Mouse (Mus musculus): ENCODE results near the gene Cenpt. TPM values are rescaled to one million over a fixed set of nuclear protein-coding genes. Genes with fewer than 3 reads are reported as not detected.

Cenpt gene
- polyA plus RNA-seq, 1 experiment from 2014 or later, result 42.8 TPM

DNA sequence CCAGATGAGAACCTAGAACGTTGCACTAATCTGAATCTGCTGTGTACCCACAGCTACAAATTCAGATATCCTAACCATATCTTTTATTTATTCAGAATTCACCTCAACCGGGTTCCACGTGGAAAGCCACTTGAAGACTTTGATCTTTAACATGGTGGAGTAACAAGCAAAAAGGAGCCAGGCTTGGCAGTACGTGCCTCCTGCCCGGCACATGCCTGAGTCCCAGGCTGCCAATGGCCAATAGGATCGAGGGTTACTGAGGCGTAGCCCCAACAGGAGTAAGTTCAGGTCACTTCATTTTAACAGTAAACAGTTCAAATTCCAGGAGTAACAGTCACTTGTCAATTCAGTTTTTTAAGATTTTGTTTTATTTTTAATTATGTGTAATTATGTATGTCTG, 48.3 kb downstream of the Cenpt start:
- peaks cover 11% of the 10 kb centered on the region for H3K36me3 ChIP-seq
- no peaks in the 10 kb centered on the region for H3K9me3 ChIP-seq (replicated peaks)
- ATAC-seq (ENCODE audit: insufficient number of reproducible peaks, low FRiP score), result no peak
- no peak overlapping the region for H3K4me3 ChIP-seq
- peaks cover 39% of the 10 kb centered on the region for H3K4me1 ChIP-seq (replicated peaks)
- H3K27ac ChIP-seq (ENCODE audit: poor library complexity, severe bottlenecking), result no peak overlapping the region
- H3K4me2 ChIP-seq, result no peak overlapping the region
- H3K27me3 ChIP-seq (replicated peaks), result no peaks in the 10 kb centered on the region
- 91% methylated on average over 7 of the region's 7 CpGs for WGBS
- H3K9ac ChIP-seq, result no peak overlapping the region

DNA sequence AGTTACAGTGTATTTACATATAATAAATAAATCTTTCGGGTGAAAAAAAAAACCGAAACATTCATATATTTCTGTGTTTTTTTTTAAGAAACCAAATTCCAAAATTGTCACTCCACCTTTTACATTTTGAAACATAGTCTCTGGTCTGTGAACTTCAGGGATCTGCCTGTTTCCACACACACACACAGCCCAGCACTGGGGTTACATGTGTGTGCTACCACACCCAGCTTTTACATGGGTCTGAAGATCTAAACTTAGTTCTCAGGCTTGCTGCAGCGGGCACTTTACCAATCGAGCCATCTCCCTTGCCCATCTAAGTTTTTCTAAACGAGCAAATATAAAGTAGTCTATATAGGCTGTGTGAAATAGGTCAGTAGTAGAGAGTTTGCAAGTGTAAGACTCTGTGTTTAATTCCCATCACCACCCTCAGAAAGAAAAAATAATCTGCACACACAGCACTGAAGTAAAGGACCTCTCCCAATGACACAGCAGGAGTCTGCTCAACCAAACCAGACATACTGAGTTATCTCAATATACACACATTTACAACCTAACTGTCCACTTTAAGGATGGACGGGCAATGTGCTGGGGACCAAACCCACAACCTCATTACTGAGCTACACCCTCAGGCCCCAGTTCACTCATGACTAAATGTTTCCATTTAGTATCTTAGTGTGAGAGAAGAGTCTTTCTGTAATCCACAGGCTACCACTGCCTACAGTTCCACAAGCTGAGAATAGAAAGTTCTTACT, 51.7 kb downstream of the Cenpt start:
- no peaks in the 10 kb centered on the region for H3K9me3 ChIP-seq (replicated peaks)
- 75% methylated on average over 6 of the region's 6 CpGs for WGBS
- H3K36me3 ChIP-seq, result peaks cover 14% of the 10 kb centered on the region
- H3K27me3 ChIP-seq (replicated peaks), result no peaks in the 10 kb centered on the region
- no peak overlapping the region for H3K9ac ChIP-seq
- H3K4me3 ChIP-seq, result no peak overlapping the region
- peak; percentile 86 for ATAC-seq (ENCODE audit: insufficient number of reproducible peaks, low FRiP score)
- H3K4me1 ChIP-seq (replicated peaks), result peaks cover 41% of the 10 kb centered on the region
- H3K4me2 ChIP-seq, result peak overlapping the region; percentile 33; the same call in 1 of the 2 replicates
- H3K27ac ChIP-seq (ENCODE audit: poor library complexity, severe bottlenecking), result peak overlapping the region; percentile 75

DNA sequence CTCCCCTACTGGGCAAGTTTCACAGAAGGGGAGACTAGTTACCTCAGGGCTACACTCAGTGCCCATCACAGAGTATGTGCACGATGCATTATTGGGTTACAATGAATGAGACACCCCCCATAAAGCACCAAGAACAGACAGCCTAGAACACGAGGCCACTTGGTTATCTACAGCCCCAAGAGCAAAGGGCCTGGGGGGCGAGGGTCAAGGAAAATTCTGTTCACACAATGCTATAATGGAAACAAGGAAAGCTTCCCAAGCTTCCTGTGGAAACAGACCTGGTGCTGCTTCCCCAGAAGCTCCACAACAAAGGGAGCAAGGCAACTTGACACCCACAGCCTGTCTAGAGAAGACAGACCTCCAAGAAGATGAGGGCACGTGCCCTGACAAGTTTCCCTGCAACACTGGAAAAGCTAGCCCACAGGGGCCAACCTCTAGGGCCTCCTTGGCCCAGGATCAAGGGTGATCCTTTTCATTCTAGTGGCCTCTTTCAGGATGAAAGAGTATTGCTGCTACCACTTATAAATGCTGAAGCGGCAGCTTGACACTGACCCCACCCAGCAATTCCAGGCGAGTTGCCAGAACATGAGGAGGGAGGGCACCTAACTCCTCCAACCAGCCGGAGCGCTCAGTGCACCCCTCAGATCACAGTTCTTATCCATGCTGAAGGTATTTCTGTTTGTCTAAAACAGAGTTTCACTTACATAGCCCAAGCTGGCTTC, 53.8 kb downstream of the Cenpt start:
- ATAC-seq (ENCODE audit: insufficient number of reproducible peaks, low FRiP score), result peak; percentile 69
- peak overlapping the region; percentile 23 for H3K4me2 ChIP-seq

DNA sequence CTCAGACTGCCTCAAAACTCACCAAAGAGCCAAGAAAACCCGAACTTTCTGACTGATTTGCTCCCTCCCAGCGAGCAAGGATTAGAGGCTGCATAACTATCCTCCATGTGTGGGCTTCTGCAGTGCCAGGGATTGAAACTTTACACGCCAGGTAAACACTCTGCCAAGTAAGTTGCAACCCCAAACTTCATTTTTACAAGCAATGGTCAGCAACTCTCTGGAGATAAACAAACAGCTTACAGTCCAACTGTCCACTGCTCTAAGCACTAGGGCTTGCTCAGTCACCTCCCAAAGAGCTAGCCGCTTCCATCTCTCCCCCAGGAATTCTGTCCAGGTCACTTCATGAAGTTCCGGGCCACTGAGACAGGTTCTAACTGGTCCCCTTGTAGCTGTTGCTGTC, 54.7 kb downstream of the Cenpt start:
- H3K9me3 ChIP-seq (replicated peaks), result no peaks in the 10 kb centered on the region
- 95% methylated on average over 5 of the region's 5 CpGs for WGBS
- ATAC-seq (ENCODE audit: insufficient number of reproducible peaks, low FRiP score), result no peak
- no peaks in the 10 kb centered on the region for H3K27me3 ChIP-seq (replicated peaks)
- peak overlapping the region; percentile 74 for H3K27ac ChIP-seq (ENCODE audit: poor library complexity, severe bottlenecking)
- H3K9ac ChIP-seq, result no peak overlapping the region
- H3K4me1 ChIP-seq (replicated peaks), result peaks cover 46% of the 10 kb centered on the region
- no peak overlapping the region for H3K4me3 ChIP-seq
- H3K4me2 ChIP-seq, result peak overlapping the region; percentile 23
- H3K36me3 ChIP-seq, result peaks cover 3% of the 10 kb centered on the region; the same call in 1 of the 2 replicates

More for the DNA sequence above, 53.8 kb downstream of the Cenpt start:
- peaks cover 3% of the 10 kb centered on the region; the same call in 1 of the 2 replicates for H3K36me3 ChIP-seq
- H3K4me1 ChIP-seq (replicated peaks), result peaks cover 41% of the 10 kb centered on the region
- no peaks in the 10 kb centered on the region for H3K27me3 ChIP-seq (replicated peaks)
- H3K9ac ChIP-seq, result no peak overlapping the region
- 23% methylated on average over 8 of the region's 8 CpGs for WGBS
- H3K9me3 ChIP-seq (replicated peaks), result no peaks in the 10 kb centered on the region
- H3K4me3 ChIP-seq, result no peak overlapping the region
- H3K27ac ChIP-seq (ENCODE audit: poor library complexity, severe bottlenecking), result peak overlapping the region; percentile 74

DNA sequence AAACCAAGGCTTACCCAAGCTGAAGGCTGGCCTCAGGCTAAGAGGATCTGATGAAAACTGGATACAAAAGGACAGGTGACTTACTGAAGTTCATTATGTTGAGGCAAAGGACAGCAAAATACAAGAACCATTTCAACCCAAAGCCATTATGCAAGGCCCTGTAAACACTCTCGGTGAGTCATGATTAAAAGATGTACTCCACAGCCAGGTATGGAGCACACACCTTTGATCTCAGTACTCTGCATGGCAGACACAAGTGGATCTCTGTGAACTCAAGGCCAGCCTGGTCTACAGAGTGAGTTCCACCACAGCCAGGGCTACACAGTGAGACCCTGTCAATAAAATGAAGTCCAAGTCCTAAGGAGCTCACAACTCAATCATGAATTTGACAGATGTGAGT, 57.3 kb downstream of the Cenpt start:
- H3K4me3 ChIP-seq, result no peak overlapping the region
- WGBS, result 82% methylated on average over 1 of the region's 1 CpGs
- H3K27ac ChIP-seq (ENCODE audit: poor library complexity, severe bottlenecking), result no peak overlapping the region
- H3K27me3 ChIP-seq (replicated peaks), result no peaks in the 10 kb centered on the region
- no peak overlapping the region for H3K4me2 ChIP-seq
- H3K9ac ChIP-seq, result no peak overlapping the region
- peaks cover 35% of the 10 kb centered on the region for H3K4me1 ChIP-seq (replicated peaks)
- no peak for ATAC-seq (ENCODE audit: insufficient number of reproducible peaks, low FRiP score)
- peaks cover 8% of the 10 kb centered on the region; the same call in 1 of the 2 replicates for H3K36me3 ChIP-seq
- no peaks in the 10 kb centered on the region for H3K9me3 ChIP-seq (replicated peaks)

Other genes starting within 250 kb of the Cenpt start
- 32.8 and 33.4 TPM in 2 replicates for gene Ripor1, start 248.0 kb downstream of the Cenpt start, polyA plus RNA-seq (2016; fragmentation: Nextera tagmentation; extraction: Ambion mirVana)
- gene Ctcf, start 216.7 kb downstream of the Cenpt start, polyA plus RNA-seq (2016; fragmentation: Nextera tagmentation; extraction: Ambion mirVana), result 66.1 and 75.9 TPM in 2 replicates
- gene Agrp, start 215.9 kb downstream of the Cenpt start, polyA plus RNA-seq (2016; fragmentation: Nextera tagmentation; extraction: Ambion mirVana), result 0.51 and 0.64 TPM in 2 replicates
- gene Carmil2, start 167.0 kb downstream of the Cenpt start, polyA plus RNA-seq (2016; fragmentation: Nextera tagmentation; extraction: Ambion mirVana), result 0.45 and 0.54 TPM in 2 replicates
- gene Acd, start 152.2 kb downstream of the Cenpt start, polyA plus RNA-seq (2016; fragmentation: Nextera tagmentation; extraction: Ambion mirVana), result 37.6 and 38.1 TPM in 2 replicates
- 14.0 and 14.5 TPM in 2 replicates for gene Pard6a, start 152.1 kb downstream of the Cenpt start, polyA plus RNA-seq (2016; fragmentation: Nextera tagmentation; extraction: Ambion mirVana)
- gene 4933405L10Rik, start 145.6 kb downstream of the Cenpt start, polyA plus RNA-seq (2016; fragmentation: Nextera tagmentation; extraction: Ambion mirVana), result not detected in 2 replicates
- 13.5 and 14.5 TPM in 2 replicates for gene Enkd1, start 145.1 kb downstream of the Cenpt start, polyA plus RNA-seq (2016; fragmentation: Nextera tagmentation; extraction: Ambion mirVana)
- 10.2 and 10.9 TPM in 2 replicates for gene Gfod2, start 94.6 kb downstream of the Cenpt start, polyA plus RNA-seq (2016; fragmentation: Nextera tagmentation; extraction: Ambion mirVana)
- gene Ranbp10, start 25.9 kb downstream of the Cenpt start, polyA plus RNA-seq (2016; fragmentation: Nextera tagmentation; extraction: Ambion mirVana), result 11.0 and 11.3 TPM in 2 replicates
- gene Tsnaxip1, start 25.5 kb downstream of the Cenpt start, polyA plus RNA-seq (2016; fragmentation: Nextera tagmentation; extraction: Ambion mirVana), result 0.14 and 0.15 TPM in 2 replicates
- gene Thap11, start 1.9 kb upstream of the Cenpt start, polyA plus RNA-seq (2016; fragmentation: Nextera tagmentation; extraction: Ambion mirVana), result 53.8 and 59.3 TPM in 2 replicates
- gene Nutf2, start 7.3 kb upstream of the Cenpt start, polyA plus RNA-seq (2016; fragmentation: Nextera tagmentation; extraction: Ambion mirVana), result 201 and 224 TPM in 2 replicates
- 42.2 and 43.9 TPM in 2 replicates for gene Edc4, start 27.6 kb upstream of the Cenpt start, polyA plus RNA-seq (2016; fragmentation: Nextera tagmentation; extraction: Ambion mirVana)
- gene Nrn1l, start 40.3 kb upstream of the Cenpt start, polyA plus RNA-seq (2016; fragmentation: Nextera tagmentation; extraction: Ambion mirVana), result 0.31 and 0.35 TPM in 2 replicates
- gene Pskh1, start 47.2 kb upstream of the Cenpt start, polyA plus RNA-seq (2016; fragmentation: Nextera tagmentation; extraction: Ambion mirVana), result 27.1 and 27.4 TPM in 2 replicates
- 0.73 and 1.1 TPM in 2 replicates for gene Ctrl, start 80.6 kb upstream of the Cenpt start, polyA plus RNA-seq (2016; fragmentation: Nextera tagmentation; extraction: Ambion mirVana)
- gene Psmb10, start 85.2 kb upstream of the Cenpt start, polyA plus RNA-seq (2016; fragmentation: Nextera tagmentation; extraction: Ambion mirVana), result 45.2 and 49.1 TPM in 2 replicates
- gene Lcat, start 90.1 kb upstream of the Cenpt start, polyA plus RNA-seq (2016; fragmentation: Nextera tagmentation; extraction: Ambion mirVana), result 2.0 and 2.3 TPM in 2 replicates
- gene Slc12a4, start 112.8 kb upstream of the Cenpt start, polyA plus RNA-seq (2016; fragmentation: Nextera tagmentation; extraction: Ambion mirVana), result 57.5 and 58.3 TPM in 2 replicates
- not detected in 2 replicates for gene Dpep3, start 126.2 kb upstream of the Cenpt start, polyA plus RNA-seq (2016; fragmentation: Nextera tagmentation; extraction: Ambion mirVana)
- gene Dus2, start 138.1 kb upstream of the Cenpt start, polyA plus RNA-seq (2016; fragmentation: Nextera tagmentation; extraction: Ambion mirVana), result 15.2 TPM in 2 replicates
- 0.17 TPM in 1 of 2 replicates, not detected in the other for gene Dpep2nb, start 152.7 kb upstream of the Cenpt start, polyA plus RNA-seq (2016; fragmentation: Nextera tagmentation; extraction: Ambion mirVana)
- gene Ddx28, start 158.6 kb upstream of the Cenpt start, polyA plus RNA-seq (2016; fragmentation: Nextera tagmentation; extraction: Ambion mirVana), result 12.7 and 13.7 TPM in 2 replicates
- gene Nfatc3, start 205.6 kb upstream of the Cenpt start, polyA plus RNA-seq (2016; fragmentation: Nextera tagmentation; extraction: Ambion mirVana), result 4.6 and 5.3 TPM in 2 replicates

Data from heart, embryonic 12.5 days (tissue).